Mouse (Mus musculus) cortical plate, adult 2 months (tissue): ENCODE measurements around the gene Rtkn2.

ENCODE experiments used
- CTCF ChIP-seq: fragments of 200-500 bp; IDR thresholded peaks from 2 replicates; pipeline ENCODE4 v1.5.1; 2011; ENCODE audit warnings: mild to moderate bottlenecking, control low read depth, low read length; ENCODE audit not compliant: insufficient read depth; ENCODE audit errors: extremely low read depth
- POLR2A ChIP-seq: fragments of 200-500 bp; IDR thresholded peaks from 2 replicates; pipeline ENCODE4 v1.6.1; 2011; ENCODE audit warnings: mild to moderate bottlenecking, low read length, control low read depth; ENCODE audit not compliant: insufficient read depth; ENCODE audit errors: extremely low read depth

GRCm38 (mm10) chr10:68036368-68036980 lies 57.1 kb downstream of the Rtkn2 start:
- TF ChIP-seq CTCF, result no peak
- no peak for TF ChIP-seq POLR2A
